Mouse (Mus musculus): Measurements from ENCODE around the gene Lima1.

DNA sequence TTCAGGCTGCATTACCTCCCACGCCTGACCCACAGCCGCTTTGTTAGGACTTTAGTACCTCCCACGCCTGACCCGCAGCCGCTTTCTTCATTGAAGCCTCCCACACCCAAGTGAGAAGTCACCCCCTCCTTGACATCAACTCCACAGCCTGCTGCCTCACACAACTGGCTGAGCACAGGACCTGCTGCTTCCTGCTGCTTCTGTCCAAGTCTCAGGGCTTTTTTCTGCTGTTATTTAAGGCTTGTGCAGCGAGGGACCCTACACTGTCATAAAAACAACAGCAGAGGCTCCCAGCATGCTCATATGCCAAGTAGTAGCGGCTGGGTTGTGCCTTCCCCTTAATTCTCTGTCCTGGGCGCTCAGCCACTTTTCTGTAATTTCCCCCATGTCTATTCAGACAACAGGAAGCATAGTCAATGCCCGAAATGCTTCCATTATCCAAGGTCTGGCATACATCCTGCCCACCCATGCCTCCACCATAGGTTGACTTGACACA, 87.6 kb downstream of the Lima1 start:
- TF ChIP-seq POLR2A (IDR thresholded peaks at IDR 0.05; ENCODE audit: insufficient read depth, low read length) = no peak
- TF ChIP-seq CTCF (IDR thresholded peaks at IDR 0.05; ENCODE audit: low read depth, low read length) = no peak
- TF ChIP-seq EP300 (IDR thresholded peaks at IDR 0.05; ENCODE audit: insufficient read depth, low read depth, low read length) = no peak
